Mouse (Mus musculus) left cerebral cortex, postnatal 4 days (tissue): ENCODE data around the gene Smarcd2. TPM values are rescaled to one million over a fixed set of nuclear protein-coding genes. Genes with fewer than 3 reads are reported as not detected.
"Not testable (repeated sequence)": the region's sequence is repeated elsewhere in the genome, so short reads cannot be mapped to it uniquely, and the experiment has no call there.

Experiments
- DNase-seq: peaks from one replicate; pipeline ENCODE4 v3.0.0-alpha.2; 2022
- intact Hi-C: fragments of 180-260 bp; cut with DNase I; formaldehyde crosslinking; loops from one replicate; pipeline ENCODE4 v1.15.1; 2025
- total RNA-seq, 2 experiments: library from RNA; stranded (reverse); gene quantifications; 2 replicates each; pipeline ENCODE4 v1.2.3; 2021

Gene Smarcd2
- total RNA-seq, 2 experiments from 2014 or later, result 13.9 to 17.8 TPM

GRCm38 (mm10) chr11:106255174-106255573 lies 17.6 kb downstream of the Smarcd2 start:
- intact Hi-C loops, result loop anchor here (5.0 kb wide), 1 partner anchor 72 kb away; no protein-coding TSS in a partner anchor
- peak; percentile 22 for DNase-seq

DNA sequence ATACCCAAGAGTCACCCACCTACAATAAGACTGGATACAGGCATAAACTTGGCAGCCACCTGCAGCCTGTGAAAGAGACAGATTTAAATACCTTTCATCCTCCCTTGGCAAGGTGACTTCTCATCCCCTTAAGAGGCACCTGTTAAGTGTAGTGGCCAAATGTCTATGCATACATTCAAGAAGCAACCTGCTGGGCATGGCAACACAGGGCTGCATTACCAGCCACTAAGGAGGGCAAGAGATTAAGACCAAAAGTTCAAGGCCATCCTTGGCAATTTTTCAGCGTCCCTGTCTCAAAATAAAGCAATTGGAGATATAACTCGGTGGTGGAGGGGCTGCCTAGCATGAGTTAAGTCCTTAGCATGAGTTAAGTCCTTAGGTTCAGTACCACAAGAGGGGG lies 18.0 kb downstream of the Smarcd2 start:
- intact Hi-C loops, result loop anchor here (5.0 kb wide), 1 partner anchor 73 kb away; no protein-coding TSS in a partner anchor

GRCm38 (mm10) chr11:106249326-106249725 lies 23.4 kb downstream of the Smarcd2 start:
- intact Hi-C loops, result no loop called here
- DNase-seq, result no peak

More for the DNA sequence above, 18.0 kb downstream of the Smarcd2 start:
- DNase-seq, result no peak

- intact Hi-C loops, result no loop called here
- DNase-seq, result no peak
These were observed 25.9 kb downstream of the Smarcd2 start for GRCm38 (mm10) chr11:106246834-106247233.

GRCm38 (mm10) chr11:106233978-106234377 lies 38.8 kb downstream of the Smarcd2 start:
- intact Hi-C loops, DNase-seq: not testable (repeated sequence)

GRCm38 (mm10) chr11:106220603-106221002 lies 52.2 kb downstream of the Smarcd2 start:
- intact Hi-C loops, result no loop called here

GRCm38 (mm10) chr11:106216730-106217490 lies 55.9 kb downstream of the Smarcd2 start, which contains the start of gene Ddx42:
Ddx42 (plus strand) TSS chr11:106216926.
- DNase-seq, result peak; percentile 94
- intact Hi-C loops, result no loop called here

More at GRCm38 (mm10) chr11:106220603-106221002, 52.2 kb downstream of the Smarcd2 start:
- no peak for DNase-seq

GRCm38 (mm10) chr11:106215927-106216729 lies 56.6 kb downstream of the Smarcd2 start, which contains the start of gene Ccdc47:
Ccdc47 (minus strand) TSS chr11:106216344.
- intact Hi-C loops, result no loop called here
- peak; percentile 98 for DNase-seq

GRCm38 (mm10) chr11:106215450-106215859 lies 57.3 kb downstream of the Smarcd2 start:
- intact Hi-C loops, result no loop called here
- no peak for DNase-seq

GRCm38 (mm10) chr11:106214856-106215255 lies 57.9 kb downstream of the Smarcd2 start:
- intact Hi-C loops, result no loop called here
- no peak for DNase-seq

Other genes with a start within 250 kb of the Smarcd2 start
- gene Dcaf7, start 236.1 kb downstream of the Smarcd2 start, total RNA-seq, result 100 to 1,000 TPM; 167 to 185 TPM
- gene Taco1, start 206.9 kb downstream of the Smarcd2 start, total RNA-seq, result 10 to 100 TPM; 12.3 to 12.8 TPM
- gene Map3k3, start 188.4 kb downstream of the Smarcd2 start, total RNA-seq, result 10 to 100 TPM; 30.7 to 31.9 TPM
- not detected for gene Gm10840, start 112.1 kb downstream of the Smarcd2 start, total RNA-seq
- 10 to 100 TPM; 81.2 to 84.6 TPM for gene Limd2, start 112.1 kb downstream of the Smarcd2 start, total RNA-seq
- 10 to 100 TPM; 27.3 to 28.5 TPM for gene Strada, start 70.8 kb downstream of the Smarcd2 start, total RNA-seq
- gene Ccdc47, start 56.6 kb downstream of the Smarcd2 start, total RNA-seq, result 10 to 100 TPM; 69.4 to 74.7 TPM
- 10 to 100 TPM; 79.8 to 81.0 TPM for gene Ddx42, start 56.0 kb downstream of the Smarcd2 start, total RNA-seq
- gene Ftsj3, start 16.9 kb downstream of the Smarcd2 start, total RNA-seq, result 10 to 100 TPM; 34.6 to 35.1 TPM
- gene Psmc5, start 16.8 kb downstream of the Smarcd2 start, total RNA-seq, result 100 to 1,000 TPM; 111 to 112 TPM
- gene Tcam1, start 3.7 kb upstream of the Smarcd2 start, total RNA-seq, result under 1 TPM; 0.18 to 0.28 TPM
- gene Gh, start 28.9 kb upstream of the Smarcd2 start, total RNA-seq, result not detected
- gene Cd79b, start 41.8 kb upstream of the Smarcd2 start, total RNA-seq, result under 1 TPM; 0.30 to 0.98 TPM
- not detected for gene Scn4a, start 80.3 kb upstream of the Smarcd2 start, total RNA-seq
- not detected for gene Prr29, start 92.5 kb upstream of the Smarcd2 start, total RNA-seq
- 1 to 10 TPM; 4.4 to 6.2 TPM for gene Icam2, start 115.1 kb upstream of the Smarcd2 start, total RNA-seq
- gene Ern1, start 214.9 kb upstream of the Smarcd2 start, total RNA-seq, result 10 to 100 TPM; 10.7 to 12.9 TPM